Mouse (Mus musculus) telencephalon, adult 2 months (tissue): Measurements from ENCODE around the gene Ppp1r12a.

Experiments
- DNase-seq: peaks from one replicate; pipeline ENCODE4 v3.0.0-alpha.2; 2011; ENCODE audit warnings: low read depth, low spot score

Gene Ppp1r12a

DNA sequence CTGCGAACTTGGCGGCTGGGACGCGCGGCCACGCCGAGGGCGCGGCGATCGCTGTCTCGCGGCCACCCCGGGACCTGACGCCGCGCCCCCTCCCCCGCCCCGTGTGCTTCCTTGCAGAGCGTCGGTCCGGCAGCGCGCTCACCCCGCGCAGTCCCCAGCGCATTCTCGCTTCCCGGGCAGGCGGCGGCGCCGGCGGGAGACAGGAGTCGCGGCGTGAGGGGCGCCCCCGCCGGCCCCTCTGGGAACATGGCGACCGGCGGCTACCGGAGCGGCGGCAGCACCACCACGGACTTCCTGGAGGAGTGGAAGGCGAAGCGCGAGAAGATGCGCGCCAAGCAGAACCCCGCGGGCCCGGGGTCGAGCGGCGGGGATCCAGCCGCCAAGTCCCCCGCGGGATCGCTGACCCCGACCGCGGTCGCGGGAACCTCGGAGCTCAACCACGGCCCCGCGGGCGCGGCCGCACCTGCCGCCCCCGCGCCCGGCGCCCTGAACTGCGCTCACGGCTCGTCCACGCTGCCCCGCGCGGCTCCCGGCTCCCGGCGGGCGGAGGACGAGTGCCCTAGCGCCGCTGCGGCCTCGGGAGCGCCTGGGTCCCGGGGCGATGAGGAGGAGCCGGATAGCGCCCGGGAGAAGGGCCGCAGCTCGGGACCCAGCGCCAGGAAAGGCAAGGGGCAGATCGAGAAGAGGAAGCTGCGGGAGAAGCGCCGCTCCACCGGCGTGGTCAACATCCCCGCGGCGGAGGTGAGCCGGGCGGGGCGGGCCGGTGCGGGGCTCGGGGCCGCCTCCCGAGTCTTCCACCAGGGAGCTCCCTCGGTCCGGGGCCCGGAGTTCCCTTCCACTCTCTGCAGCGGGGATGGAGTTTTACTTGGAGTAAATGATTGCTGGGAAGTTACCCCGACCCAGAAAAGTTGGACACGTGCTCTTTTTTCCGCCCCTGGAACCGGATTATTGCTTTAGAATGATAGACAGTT lies 170.9 kb downstream of the Ppp1r12a start:
- DNase-seq: no peak

- no peak for DNase-seq
Observed at GRCm38 (mm10) chr10:108333642-108334041, 171.6 kb downstream of the Ppp1r12a start.
